Mouse (Mus musculus): ENCODE measurements at regions not wholly inside any gene's neighbourhood (a gene's known extent, or its start where the extent isn't known, plus 50 kb on each side); places are given as distances from the start of the nearest gene placed in this dataset.

DNA sequence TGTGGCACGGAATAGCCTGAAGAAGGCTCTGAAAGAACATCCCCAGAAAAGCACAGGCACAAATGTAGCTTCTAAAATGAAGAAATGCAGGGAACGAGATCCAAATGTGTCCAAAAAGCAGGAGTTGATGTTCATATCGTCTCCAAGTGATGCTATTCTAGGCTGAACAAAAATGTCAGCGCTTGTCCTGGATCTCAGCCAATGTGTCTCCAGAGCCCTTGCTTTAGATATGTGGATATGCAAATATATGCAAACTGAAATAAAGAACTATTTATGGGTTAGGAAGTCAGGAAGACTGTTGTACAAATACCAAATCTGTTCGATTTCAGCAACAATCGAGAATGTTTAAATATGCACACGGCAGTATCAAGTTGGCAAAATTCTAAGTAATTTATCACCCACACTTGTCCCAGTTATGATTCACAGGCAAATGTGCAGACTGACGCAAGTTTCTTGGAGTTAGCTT lies 320.4 kb downstream of the Synb start:
- no peak for ATAC-seq (ENCODE audit: insufficient number of reproducible peaks, low FRiP score, low TSS enrichment)

DNA sequence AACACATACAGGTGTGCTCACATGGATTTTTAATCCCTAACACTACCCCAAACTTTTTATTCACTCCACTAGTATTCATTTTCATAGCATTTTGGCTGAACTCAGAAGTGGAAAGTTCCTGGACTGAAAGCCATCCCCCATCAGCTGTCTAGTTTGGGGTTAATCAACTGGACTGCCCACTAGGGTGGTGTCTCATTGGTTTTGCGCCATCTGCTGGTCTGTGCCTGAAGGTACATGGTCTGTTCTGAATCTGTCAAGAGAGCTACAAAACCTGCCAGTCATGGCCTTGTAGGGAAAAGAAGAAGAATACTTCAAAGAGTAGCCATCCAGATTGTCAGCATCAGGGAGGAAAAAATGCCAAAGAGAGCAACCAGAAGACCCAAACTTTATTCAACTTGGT lies 327.3 kb downstream of the Synb start:
- ATAC-seq (ENCODE audit: insufficient number of reproducible peaks, low FRiP score, low TSS enrichment) = 0 out of 2 replicates have a peak, but pooled peaks have one; percentile 56

DNA sequence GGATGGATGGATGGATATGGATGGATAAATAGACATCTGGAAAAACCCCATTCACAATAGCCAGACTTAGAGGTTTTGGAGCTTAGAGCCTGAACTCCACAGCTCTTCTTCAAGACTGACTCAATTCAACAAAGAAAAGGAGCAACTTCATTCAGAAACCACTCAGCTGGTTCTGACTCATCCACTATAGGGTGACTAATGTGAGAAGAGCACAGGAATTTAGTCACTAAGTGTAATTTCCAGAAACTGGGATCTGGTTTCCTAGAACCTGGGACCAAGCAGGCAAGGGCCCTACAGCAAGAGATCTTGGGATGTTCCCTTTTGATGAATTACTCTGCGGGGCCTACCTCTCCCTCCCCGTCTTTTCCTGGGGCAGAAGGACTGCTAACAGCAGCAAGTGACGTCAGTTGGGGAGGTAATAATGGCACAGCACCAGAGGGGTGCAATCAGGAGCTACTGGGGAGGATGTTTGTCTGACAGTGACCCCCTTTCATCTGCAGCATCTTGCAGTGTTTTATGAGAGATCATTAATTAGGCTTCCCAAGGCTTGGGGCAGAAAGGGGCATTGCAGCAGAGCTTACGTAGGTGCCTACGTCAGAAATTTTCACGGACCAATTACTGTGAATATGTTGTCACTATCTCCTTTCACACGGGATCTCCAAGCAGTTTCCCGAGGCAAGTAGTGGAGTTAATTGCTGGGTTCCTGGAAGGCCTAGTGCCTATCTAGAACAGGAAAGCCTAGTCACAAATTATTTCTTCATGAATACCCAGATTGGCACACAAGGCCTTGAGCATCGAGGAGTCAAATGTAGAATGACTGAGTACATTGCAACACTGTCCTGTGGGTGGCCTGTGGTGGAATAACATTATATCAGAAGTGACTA lies 339.3 kb downstream of the Synb start:
- ATAC-seq (ENCODE audit: insufficient number of reproducible peaks, low FRiP score, low TSS enrichment) = no peak

DNA sequence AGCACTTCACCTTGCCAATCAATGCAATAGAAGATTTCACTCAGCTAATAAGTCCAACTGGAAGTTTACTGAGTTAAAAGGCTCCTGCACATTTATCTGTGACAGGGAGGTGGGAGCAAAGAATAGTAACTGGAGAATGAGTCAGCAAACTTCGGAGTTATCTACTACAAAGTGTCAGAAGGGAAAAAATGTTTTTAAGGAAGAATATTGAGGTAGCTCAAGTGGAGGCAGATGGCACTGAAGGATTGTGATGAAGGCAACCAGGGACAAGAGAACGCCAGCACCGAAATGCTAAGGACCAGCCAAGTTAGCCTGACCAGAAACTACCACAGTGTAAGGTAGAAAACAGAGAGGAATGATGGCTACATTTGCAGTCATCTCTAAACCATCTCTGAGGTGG lies 348.2 kb downstream of the Synb start:
- no peak for ATAC-seq (ENCODE audit: insufficient number of reproducible peaks, low FRiP score, low TSS enrichment)

DNA sequence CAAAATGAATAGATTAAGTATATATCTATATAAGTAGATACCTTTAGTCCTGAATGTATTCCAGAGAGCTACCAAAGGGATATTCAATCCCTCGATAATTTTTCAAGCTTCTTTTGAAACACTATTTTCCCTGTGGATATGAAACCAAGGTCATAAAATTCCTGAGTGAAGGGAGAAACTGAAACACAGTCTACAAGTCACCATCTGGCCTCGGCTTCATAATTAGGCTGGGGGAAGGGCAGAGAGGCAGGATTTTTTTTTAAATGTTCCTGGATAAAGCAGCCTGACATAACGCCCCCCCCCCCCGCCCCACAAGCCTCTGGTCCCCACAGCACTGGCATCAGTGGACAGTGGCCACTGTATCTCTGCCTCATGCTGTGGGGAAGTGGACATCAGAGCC lies 348.7 kb downstream of the Synb start:
- ATAC-seq (ENCODE audit: insufficient number of reproducible peaks, low FRiP score, low TSS enrichment) = no peak

DNA sequence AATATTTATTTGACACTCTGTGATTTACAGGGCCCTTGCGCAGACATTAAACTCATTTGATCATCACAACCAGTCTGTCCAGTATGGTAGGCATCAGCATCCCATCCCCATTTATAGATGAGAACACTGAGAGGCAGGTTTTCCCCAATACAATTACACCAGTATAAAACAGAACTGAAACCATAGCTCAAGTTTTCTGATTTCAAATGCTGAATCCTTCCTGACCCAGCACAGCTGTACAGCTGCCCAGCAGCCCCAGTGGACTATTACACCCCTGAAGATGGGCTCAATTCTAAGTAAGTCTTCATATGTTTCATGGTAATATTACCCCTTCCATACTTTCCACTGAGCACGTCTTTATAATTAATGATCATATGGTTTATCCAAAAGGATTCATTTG lies 352.3 kb downstream of the Synb start:
- ATAC-seq (ENCODE audit: insufficient number of reproducible peaks, low FRiP score, low TSS enrichment) = no peak

DNA sequence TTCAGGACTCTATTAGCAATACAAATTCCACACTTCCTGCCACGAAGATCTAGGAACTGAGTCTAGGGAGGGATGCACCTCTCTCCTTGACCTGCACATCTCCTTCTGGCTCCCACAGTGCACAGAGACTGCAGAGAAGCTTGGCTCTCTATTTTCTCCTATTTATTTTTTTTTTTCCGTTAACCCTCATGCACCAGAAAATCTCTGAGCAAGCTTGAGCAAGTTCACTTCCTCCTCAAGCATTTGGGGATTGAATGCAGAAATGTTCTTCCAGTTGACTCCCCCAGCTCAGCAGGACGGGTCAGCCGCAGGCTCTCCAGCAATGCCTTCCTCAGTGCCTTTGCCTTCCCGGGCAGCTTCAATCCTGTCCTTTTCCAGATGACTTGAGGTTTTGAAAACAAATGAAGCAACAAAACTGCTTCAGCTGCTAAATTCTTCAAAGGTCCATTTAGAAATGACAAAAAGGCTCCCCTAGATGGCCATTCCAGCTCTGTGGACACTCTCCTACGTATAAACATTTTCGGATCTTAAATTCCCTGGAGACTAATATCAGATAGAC lies 352.9 kb downstream of the Synb start:
- no peak for ATAC-seq (ENCODE audit: insufficient number of reproducible peaks, low FRiP score, low TSS enrichment)

DNA sequence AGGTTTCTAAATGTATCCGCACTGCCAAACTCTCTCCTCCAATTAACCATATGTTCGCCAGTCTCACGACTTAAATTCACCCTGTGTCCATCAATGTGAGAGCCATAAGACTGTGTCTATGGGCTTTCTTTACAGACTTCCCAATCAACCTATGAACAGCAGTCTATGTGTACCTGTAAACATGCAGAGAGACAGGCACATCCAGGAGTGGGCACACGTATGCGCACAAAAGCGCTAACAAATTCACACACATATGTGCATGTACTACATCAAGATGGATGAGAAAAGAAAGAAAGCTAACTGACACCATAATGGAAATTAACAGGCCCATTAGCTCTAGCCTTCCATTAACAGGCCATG lies 358.8 kb downstream of the Synb start:
- no peak for ATAC-seq (ENCODE audit: insufficient number of reproducible peaks, low FRiP score, low TSS enrichment)

DNA sequence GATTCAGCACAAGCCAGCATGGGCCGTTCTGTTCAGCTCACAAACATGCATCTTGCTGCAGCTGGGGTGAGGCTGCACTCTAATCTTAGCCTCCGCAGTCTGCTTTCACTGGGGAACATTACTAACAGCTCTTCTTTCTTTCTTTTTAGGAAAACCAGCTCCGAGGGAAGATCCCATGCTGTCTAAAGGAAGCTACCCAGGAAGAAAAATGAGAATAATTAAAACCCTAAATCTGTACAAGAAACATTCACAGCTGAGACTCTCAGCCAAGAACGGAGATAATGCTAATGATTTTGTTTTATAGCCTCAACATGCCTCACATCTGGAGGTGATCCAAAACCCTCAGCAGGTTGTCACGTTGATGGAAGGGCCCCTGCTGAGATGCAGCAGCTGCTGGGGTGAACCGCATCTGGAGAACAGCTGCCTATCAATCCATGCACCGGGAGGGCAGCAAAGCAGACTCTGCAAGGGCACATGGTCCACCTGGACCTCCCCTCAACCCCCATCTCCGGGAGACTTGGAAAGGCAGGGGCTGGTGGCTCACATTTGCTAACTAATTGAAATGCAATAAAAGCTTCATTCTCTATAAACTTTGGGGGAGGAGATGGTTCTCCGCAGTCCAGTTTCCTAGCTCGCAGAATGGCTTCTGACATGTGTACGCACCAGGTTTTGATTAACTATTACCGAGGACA lies 359.3 kb downstream of the Synb start:
- ATAC-seq (ENCODE audit: insufficient number of reproducible peaks, low FRiP score, low TSS enrichment) = no peak

DNA sequence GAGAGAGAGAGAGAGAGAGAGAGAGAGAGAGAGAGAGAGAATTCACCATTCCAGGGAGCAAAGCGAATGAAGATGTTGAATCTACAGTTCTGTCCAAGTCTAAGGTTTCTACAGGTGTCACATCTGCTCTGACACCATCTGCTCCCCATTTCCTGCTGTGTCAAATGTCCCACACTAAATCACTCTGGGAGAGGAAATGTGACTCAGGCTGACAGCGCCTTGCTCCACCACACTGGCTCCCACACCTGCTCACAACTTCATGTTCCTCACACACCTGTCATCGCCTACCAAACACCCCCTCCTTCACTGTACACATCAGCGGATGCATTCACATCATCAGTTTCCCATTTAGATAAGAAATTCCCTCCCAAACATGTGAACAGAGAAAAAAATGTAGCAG lies 366.3 kb downstream of the Synb start:
- ATAC-seq (ENCODE audit: insufficient number of reproducible peaks, low FRiP score, low TSS enrichment) = no peak

DNA sequence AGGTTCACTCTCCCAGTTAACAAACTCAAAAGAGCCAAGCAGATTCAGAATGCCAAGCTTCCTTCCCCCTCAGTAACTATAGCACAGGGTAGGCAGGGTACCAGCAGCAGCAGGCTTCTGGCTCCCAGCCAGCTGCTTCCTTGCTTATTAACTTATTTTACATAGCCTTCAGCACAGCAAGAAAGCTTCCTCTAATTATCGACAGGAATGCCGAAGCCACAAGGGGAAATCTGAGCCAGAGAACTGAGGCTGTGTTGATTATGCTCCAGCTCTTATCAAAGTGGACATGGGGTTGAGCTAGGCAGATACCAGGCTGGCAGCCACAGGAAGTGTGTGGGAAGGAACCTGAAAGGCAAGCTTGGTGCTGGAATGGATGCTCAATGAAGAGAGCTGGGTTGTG lies 371.0 kb downstream of the Synb start:
- ATAC-seq (ENCODE audit: insufficient number of reproducible peaks, low FRiP score, low TSS enrichment) = 0 out of 2 replicates have a peak, but pooled peaks have one; percentile 40

DNA sequence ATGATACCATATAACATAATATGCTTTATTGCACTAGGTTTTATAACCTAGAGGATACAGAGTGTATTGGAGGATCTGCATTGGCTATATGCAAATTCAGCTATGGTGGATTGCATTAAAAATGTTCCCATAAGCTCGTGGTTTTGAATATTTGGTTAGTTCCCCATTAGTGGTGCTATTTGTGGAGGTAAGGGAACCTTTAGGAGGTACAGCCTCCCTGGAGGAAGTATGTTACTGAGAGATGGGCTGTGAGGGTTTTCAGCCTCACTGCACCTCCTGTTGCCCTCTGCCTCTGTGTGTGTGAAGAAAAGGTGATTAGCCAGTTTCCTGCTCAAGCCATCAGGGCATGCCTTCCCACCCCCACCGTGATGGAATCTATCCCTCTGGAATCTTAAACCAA lies 372.1 kb downstream of the Synb start:
- ATAC-seq (ENCODE audit: insufficient number of reproducible peaks, low FRiP score, low TSS enrichment) = no peak

DNA sequence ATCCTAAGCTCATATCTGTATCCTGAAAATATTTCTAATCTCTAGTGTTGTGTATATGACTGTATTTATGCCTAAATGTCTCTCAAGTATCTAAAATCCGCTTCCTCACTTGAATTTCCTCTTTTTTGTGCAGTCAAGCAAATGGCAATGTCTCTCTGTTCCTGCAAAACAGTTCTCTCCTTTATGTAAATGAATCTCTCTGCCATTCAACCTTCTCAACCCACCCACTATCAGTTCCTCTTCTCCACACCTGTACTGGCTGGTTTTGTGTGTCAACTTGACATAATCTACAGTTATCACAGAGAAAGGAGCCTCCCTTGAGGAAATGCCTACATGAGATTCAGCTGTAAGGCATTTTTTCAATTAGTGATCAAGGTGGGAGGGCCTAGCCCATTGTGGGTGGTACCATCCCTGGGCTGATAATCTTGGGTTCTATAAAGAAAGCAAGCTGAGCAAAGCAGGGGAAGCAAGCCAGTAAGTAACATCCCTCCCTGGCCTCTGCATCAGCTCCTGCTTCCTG lies 375.5 kb downstream of the Synb start:
- ATAC-seq (ENCODE audit: insufficient number of reproducible peaks, low FRiP score, low TSS enrichment) = no peak

DNA sequence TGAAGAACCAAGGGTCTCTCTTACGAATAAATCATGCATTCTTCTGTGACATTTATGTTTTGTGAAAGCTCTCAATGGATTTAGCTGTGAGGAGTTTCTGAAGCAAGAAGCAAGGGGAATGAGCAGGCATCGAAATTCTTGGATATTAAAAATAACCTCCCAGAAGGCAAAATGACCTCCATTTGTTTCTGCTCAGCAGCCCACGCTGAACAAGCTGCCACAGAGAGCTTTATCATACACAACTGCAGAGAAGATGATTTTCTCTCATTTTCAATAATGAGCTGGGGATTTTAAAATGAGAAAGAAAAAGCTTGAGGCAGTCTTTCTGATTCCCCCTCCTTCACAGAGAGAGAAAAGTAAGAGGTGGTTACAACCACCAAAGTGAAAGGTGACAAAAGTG lies 394.2 kb downstream of the Synb start:
- no peak for ATAC-seq (ENCODE audit: insufficient number of reproducible peaks, low FRiP score, low TSS enrichment)

DNA sequence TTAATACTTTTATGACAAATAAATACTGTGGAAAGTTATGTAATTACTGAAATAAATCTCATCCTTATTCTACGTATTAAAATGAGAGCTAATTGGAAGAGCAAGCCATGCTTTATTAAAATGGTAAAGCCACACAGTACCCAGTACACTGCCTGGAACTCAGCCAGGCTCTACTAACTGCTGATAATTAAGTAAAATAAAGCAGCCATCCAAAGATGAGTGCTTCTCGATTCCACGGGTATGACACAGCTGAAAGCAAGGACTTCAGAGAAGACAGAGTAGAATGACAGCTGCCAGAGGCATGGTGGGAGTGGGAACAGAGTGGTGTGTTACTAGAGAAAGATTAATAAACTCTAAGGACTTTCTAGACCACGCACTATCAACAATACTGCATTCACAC lies 416.9 kb downstream of the Synb start:
- no peak for ATAC-seq (ENCODE audit: insufficient number of reproducible peaks, low FRiP score, low TSS enrichment)

DNA sequence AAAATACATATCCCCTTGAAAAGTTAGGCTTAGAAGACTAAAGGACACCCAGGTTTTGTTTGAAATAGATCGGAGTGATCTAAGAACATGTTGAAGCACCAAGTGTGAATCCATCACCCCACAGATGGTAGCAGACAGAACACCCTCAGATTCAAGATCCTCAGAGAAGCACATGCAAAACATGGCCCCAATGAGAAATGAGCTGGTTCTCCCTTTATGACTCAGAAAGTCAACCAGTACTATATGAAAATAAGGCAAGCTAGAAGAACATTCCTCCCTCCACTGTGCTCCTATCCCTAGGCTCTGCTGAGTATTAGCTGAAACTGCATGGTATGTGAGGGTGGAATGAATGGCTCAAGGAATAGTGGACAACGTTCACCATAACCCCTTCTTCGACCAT lies 433.0 kb downstream of the Synb start:
- no peak for ATAC-seq (ENCODE audit: insufficient number of reproducible peaks, low FRiP score, low TSS enrichment)

DNA sequence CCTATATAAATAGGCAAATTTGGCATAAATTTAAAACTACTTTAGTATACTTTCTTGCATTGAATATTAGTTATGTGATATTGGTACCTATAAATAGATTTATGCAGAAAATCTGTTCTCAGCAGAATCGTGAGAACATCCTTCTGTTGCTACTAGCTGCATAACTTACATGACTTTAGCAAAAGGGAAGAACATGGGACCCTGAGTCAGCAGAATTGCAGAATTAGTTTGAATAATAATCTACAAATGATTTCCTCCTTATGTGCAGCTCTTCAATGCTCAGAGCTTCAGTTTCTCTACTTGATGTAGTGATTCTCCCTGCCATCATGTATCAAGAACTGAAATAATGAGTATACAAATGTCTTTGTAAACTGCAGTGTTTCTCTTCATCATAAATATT lies 436.2 kb downstream of the Synb start:
- no peak for ATAC-seq (ENCODE audit: insufficient number of reproducible peaks, low FRiP score, low TSS enrichment)

DNA sequence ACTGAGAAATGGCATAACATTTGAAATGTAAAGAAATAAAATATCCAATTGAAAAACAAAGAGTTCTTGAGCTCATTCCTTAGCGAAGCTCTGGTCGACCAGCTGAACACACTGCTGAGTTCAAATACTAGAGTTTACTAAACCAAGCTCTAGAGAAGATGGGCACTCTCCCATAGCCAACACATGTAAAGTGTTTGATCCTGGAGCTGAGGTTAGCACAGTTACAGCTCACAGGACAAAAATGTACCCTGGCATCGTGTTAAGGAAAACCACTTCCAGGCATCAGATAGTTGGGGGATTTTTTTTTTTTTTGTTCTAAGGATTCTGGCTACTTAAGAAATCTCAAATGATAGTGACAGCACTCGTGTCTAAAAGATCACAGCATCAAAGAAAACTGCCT lies 445.6 kb downstream of the Synb start:
- no peak for ATAC-seq (ENCODE audit: insufficient number of reproducible peaks, low FRiP score, low TSS enrichment)

DNA sequence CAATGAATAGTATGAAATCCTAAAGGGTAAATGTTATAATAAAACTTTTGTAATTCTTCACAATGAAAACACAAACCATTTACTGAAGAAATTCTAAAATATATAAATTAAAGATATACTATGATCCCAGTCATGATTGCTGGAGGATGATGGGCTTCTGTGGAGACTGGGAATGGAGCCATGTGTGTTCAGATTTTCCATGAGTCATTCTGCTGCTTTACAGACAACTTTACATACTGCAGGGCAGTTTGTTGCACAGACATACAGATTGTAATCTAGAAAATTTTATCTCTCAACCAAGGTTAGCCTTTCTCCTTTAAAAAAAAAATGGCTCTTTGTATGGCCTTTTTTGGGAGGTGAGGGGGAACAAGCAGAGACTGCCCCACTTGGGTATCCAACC lies 446.5 kb downstream of the Synb start:
- ATAC-seq (ENCODE audit: insufficient number of reproducible peaks, low FRiP score, low TSS enrichment) = no peak

DNA sequence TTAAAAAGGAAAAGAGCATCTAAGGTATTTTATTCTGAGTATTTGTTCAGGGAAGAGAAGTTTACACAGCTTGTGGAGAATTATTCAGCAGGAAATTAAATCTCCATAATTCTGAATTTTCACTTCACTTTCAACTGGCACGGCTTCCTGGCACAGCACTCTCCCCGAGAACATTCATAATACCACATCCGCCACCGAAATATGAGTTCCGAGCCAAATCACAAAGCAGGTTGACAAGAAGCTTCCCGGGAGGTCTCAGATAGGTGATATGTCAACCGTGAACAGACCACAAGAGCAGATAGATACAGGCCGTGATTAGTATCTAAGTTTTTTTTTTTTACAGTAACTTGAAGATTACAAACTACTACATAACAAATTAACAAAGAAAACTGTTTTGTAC lies 473.9 kb downstream of the Synb start:
- ATAC-seq (ENCODE audit: insufficient number of reproducible peaks, low FRiP score, low TSS enrichment) = no peak

DNA sequence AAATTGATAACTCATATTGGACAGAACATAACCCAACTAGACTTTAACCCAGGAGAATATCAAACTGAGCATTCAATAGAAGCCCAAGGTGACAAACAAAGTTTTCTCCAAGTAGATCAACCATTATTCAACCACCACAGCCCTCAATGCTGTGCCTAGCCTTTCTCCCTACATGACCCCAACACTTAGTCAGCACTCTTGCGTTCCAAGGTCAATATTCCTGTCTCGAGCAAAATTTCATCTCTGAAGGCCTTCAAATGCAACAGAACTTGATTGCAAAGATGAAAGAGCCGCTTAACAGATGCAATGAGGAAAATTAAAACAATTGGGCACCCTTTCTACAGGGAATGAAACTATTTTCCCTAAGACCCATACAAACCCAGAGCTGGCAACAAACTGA lies 485.1 kb downstream of the Synb start:
- no peak for ATAC-seq (ENCODE audit: insufficient number of reproducible peaks, low FRiP score, low TSS enrichment)
